In the genomic region with DNA sequence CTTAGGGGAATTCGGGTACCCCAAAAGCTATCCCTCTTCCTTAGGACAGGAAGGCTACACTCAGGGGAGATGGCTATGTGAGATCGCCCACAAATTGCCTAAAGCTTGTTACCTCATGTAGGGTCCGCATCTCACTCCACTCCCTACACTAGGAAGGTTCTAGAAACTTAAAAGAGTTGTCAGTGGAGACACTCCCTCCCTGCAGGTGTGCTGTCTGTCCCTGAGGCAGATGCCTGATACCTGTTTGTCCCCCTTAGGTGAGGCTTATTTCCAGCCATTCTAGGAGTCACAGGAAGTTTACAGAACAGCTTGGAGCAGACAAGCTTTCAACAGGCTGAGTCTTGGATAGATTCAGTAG, we compare ENCODE assay signal across 9 mouse cellular contexts. TPM values are rescaled to one million over a fixed set of nuclear protein-coding genes. Genes with fewer than 3 reads are reported as not detected.
DNase-seq lines count a peak whose midpoint lies in the region; ATAC-seq lines count a peak whose summit lies in the region.
"Had no signal": no experiment of that assay in that cellular context is flagged by ENCODE, and none has a peak within 500 bp of the region (broad histone marks: within the 10 kb centered on the region; RNA-seq: fewer than 3 reads in every experiment).

No protein-coding gene starts in this region.

- no peak for DNase-seq in kidney, adult 18-20 months
- no peak for DNase-seq in hindbrain, embryonic 14.5 days (ENCODE audit: low spot score)
- DNase-seq in midbrain, embryonic 14.5 days, result no peak
- DNase-seq in left cerebral cortex, postnatal 10 days (ENCODE audit: extremely low spot score in 1 of 2, low spot score in 2 of 2), result no peak
- no peak for DNase-seq in urinary bladder, postnatal 10 days (ENCODE audit: low spot score)

- H3K9ac ChIP-seq in kidney, embryonic 14.5 days (ENCODE audit: low read depth, low read length), result peak overlapping the region; percentile 79
- peak overlapping the region; percentile 81 for H3K9ac ChIP-seq in embryonic facial prominence, embryonic 12.5 days
- peak overlapping the region; percentile 60 for H3K9ac ChIP-seq in hindbrain, embryonic 14.5 days
- 0 out of 2 replicates have a peak overlapping the region, but pooled peaks have one; percentile 0 for H3K9ac ChIP-seq in midbrain, embryonic 14.5 days (replicated peaks; ENCODE audit: low read length)

- H3K27ac ChIP-seq in kidney, embryonic 14.5 days (ENCODE audit: low read depth, low read length), result peak overlapping the region; percentile 95
- H3K27ac ChIP-seq in embryonic facial prominence, embryonic 12.5 days, result peak overlapping the region; percentile 96
- H3K27ac ChIP-seq in hindbrain, embryonic 14.5 days, result peak overlapping the region; percentile 68; the same call in 1 of the 2 replicates
- H3K27ac ChIP-seq in midbrain, embryonic 14.5 days (replicated peaks; ENCODE audit: low read depth, low read length), result no peak overlapping the region
- H3K27ac ChIP-seq: macrophage had no signal

- ATAC-seq in kidney, embryonic 14.5 days (ENCODE audit: low FRiP score, low TSS enrichment), result no peak
- ATAC-seq in embryonic facial prominence, embryonic 12.5 days (ENCODE audit: insufficient number of reproducible peaks, insufficient read depth, low FRiP score, low TSS enrichment), result no peak
- ATAC-seq in hindbrain, embryonic 14.5 days (ENCODE audit: low FRiP score), result no peak
- no peak for ATAC-seq in midbrain, embryonic 14.5 days (ENCODE audit: low FRiP score, low TSS enrichment)
- no peak for ATAC-seq in monocyte, adult 5-6 weeks (replicated peaks; ENCODE audit: insufficient number of reproducible peaks, low FRiP score, low TSS enrichment, poor library complexity, severe bottlenecking)

- H3K4me3 ChIP-seq in kidney, embryonic 14.5 days (ENCODE audit: low read length), result peak overlapping the region; percentile 70
- peak overlapping the region; percentile 60 for H3K4me3 ChIP-seq in embryonic facial prominence, embryonic 12.5 days
- H3K4me3 ChIP-seq in hindbrain, embryonic 14.5 days (replicated peaks; ENCODE audit: low read length), result peak overlapping the region; percentile 35
- peak overlapping the region; percentile 29 for H3K4me3 ChIP-seq in midbrain, embryonic 14.5 days (replicated peaks; ENCODE audit: low read depth, low read length)

- H3K4me1 ChIP-seq in kidney, embryonic 14.5 days (ENCODE audit: control insufficient read depth, insufficient read depth, low read length), result peaks cover 51% of the 10 kb centered on the region
- H3K4me1 ChIP-seq in embryonic facial prominence, embryonic 12.5 days, result peaks cover 36% of the 10 kb centered on the region
- peaks cover 3% of the 10 kb centered on the region for H3K4me1 ChIP-seq in hindbrain, embryonic 14.5 days (replicated peaks; ENCODE audit: control insufficient read depth, insufficient read depth, low read length)
- H3K4me1 ChIP-seq in midbrain, embryonic 14.5 days (ENCODE audit: control insufficient read depth, insufficient read depth, low read length), result peaks cover 24% of the 10 kb centered on the region

- H3K27me3 ChIP-seq in kidney, embryonic 14.5 days (ENCODE audit: control insufficient read depth, insufficient read depth, low read length), result no peaks in the 10 kb centered on the region
- H3K27me3 ChIP-seq in embryonic facial prominence, embryonic 12.5 days, result no peaks in the 10 kb centered on the region
- H3K27me3 ChIP-seq in hindbrain, embryonic 14.5 days (ENCODE audit: control insufficient read depth, insufficient read depth, low read length), result no peaks in the 10 kb centered on the region
- H3K27me3 ChIP-seq in midbrain, embryonic 14.5 days (ENCODE audit: control insufficient read depth, insufficient read depth, low read length), result 0 out of 2 replicates have a peak, but pooled peaks cover 4% of the 10 kb centered on the region

- 7% methylated on average over 3 of the region's 3 CpGs for WGBS in kidney, embryonic 14.5 days
- WGBS in embryonic facial prominence, embryonic 12.5 days, result 8% methylated on average over 3 of the region's 3 CpGs
- WGBS in hindbrain, embryonic 14.5 days, result 17% methylated on average over 3 of the region's 3 CpGs
- 10% methylated on average over 3 of the region's 3 CpGs for WGBS in midbrain, embryonic 14.5 days

- intact Hi-C loops in left cerebral cortex, postnatal 10 days (cut with DNase I), result no loop called here

- peak overlapping the region; percentile 59 for H3K4me2 ChIP-seq in kidney, embryonic 14.5 days (replicated peaks; ENCODE audit: low read depth, low read length)
- H3K4me2 ChIP-seq in embryonic facial prominence, embryonic 12.5 days (replicated peaks), result peak overlapping the region; percentile 87
- H3K4me2 ChIP-seq in hindbrain, embryonic 14.5 days (replicated peaks), result peak overlapping the region; percentile 42
- peak overlapping the region; percentile 52 for H3K4me2 ChIP-seq in midbrain, embryonic 14.5 days (ENCODE audit: low read length)

- no peaks in the 10 kb centered on the region for H3K9me3 ChIP-seq in kidney, embryonic 14.5 days (ENCODE audit: control insufficient read depth, low read length)
- no peaks in the 10 kb centered on the region for H3K9me3 ChIP-seq in embryonic facial prominence, embryonic 12.5 days
- H3K9me3 ChIP-seq in hindbrain, embryonic 14.5 days (ENCODE audit: control insufficient read depth, low read length), result no peaks in the 10 kb centered on the region
- no peaks in the 10 kb centered on the region for H3K9me3 ChIP-seq in midbrain, embryonic 14.5 days (ENCODE audit: control insufficient read depth, low read length)

- H3K36me3 ChIP-seq in kidney, embryonic 14.5 days (ENCODE audit: control insufficient read depth, insufficient read depth, low read length), result no peaks in the 10 kb centered on the region; the same call in 1 of the 2 replicates
- peaks cover 5% of the 10 kb centered on the region; the same call in 1 of the 2 replicates for H3K36me3 ChIP-seq in embryonic facial prominence, embryonic 12.5 days
- no peaks in the 10 kb centered on the region for H3K36me3 ChIP-seq in hindbrain, embryonic 14.5 days (replicated peaks; ENCODE audit: control insufficient read depth, insufficient read depth)
- no peaks in the 10 kb centered on the region for H3K36me3 ChIP-seq in midbrain, embryonic 14.5 days (ENCODE audit: control insufficient read depth, insufficient read depth, low read length)

RNA-seq across cellular contexts. Expression of gene Sparc, which starts 4.3 kb away (rescaled TPM):
- polyA plus RNA-seq in kidney, embryonic 14.5 days (2014; fragmentation: Nextera tagmentation; extraction: Ambion mirVana), result 817 and 919 TPM in 2 replicates
- polyA plus RNA-seq in embryonic facial prominence, embryonic 12.5 days (2016; fragmentation: Nextera tagmentation; extraction: Ambion mirVana), result 772 and 814 TPM in 2 replicates
- polyA plus RNA-seq in hindbrain, embryonic 14.5 days (2014; fragmentation: Nextera tagmentation; extraction: Ambion mirVana), result 532 and 583 TPM in 2 replicates
- polyA plus RNA-seq in midbrain, embryonic 14.5 days (2014; fragmentation: Nextera tagmentation; extraction: Ambion mirVana), result 240 and 427 TPM in 2 replicates
- 100 to 1,000 TPM; 309 to 333 TPM for total RNA-seq in left cerebral cortex, postnatal 10 days (2021)
- not detected in 3 replicates for total RNA-seq in monocyte, adult 5-6 weeks (2017)

RNA-seq across cellular contexts. Expression of gene Atox1, which starts 42.4 kb away (rescaled TPM):
- 389 and 470 TPM in 2 replicates for polyA plus RNA-seq in kidney, embryonic 14.5 days (2014; fragmentation: Nextera tagmentation; extraction: Ambion mirVana)
- 297 and 344 TPM in 2 replicates for polyA plus RNA-seq in embryonic facial prominence, embryonic 12.5 days (2016; fragmentation: Nextera tagmentation; extraction: Ambion mirVana)
- 259 and 340 TPM in 2 replicates for polyA plus RNA-seq in hindbrain, embryonic 14.5 days (2014; fragmentation: Nextera tagmentation; extraction: Ambion mirVana)
- 244 and 294 TPM in 2 replicates for polyA plus RNA-seq in midbrain, embryonic 14.5 days (2014; fragmentation: Nextera tagmentation; extraction: Ambion mirVana)
- total RNA-seq in left cerebral cortex, postnatal 10 days (2021), result 100 to 1,000 TPM; 145 TPM
- 91.4 to 104 TPM (median 99.3 TPM) in 3 replicates for total RNA-seq in monocyte, adult 5-6 weeks (2017)

RNA-seq across cellular contexts. Expression of gene G3bp1, which starts 50.8 kb away (rescaled TPM):
- 151 and 230 TPM in 2 replicates for polyA plus RNA-seq in kidney, embryonic 14.5 days (2014; fragmentation: Nextera tagmentation; extraction: Ambion mirVana)
- 237 TPM in 2 replicates for polyA plus RNA-seq in embryonic facial prominence, embryonic 12.5 days (2016; fragmentation: Nextera tagmentation; extraction: Ambion mirVana)
- polyA plus RNA-seq in hindbrain, embryonic 14.5 days (2014; fragmentation: Nextera tagmentation; extraction: Ambion mirVana), result 99.5 and 102 TPM in 2 replicates
- polyA plus RNA-seq in midbrain, embryonic 14.5 days (2014; fragmentation: Nextera tagmentation; extraction: Ambion mirVana), result 83.6 and 125 TPM in 2 replicates
- 10 to 100 TPM; 41.5 to 41.6 TPM for total RNA-seq in left cerebral cortex, postnatal 10 days (2021)
- total RNA-seq in monocyte, adult 5-6 weeks (2017), result 54.8 to 59.5 TPM (median 56.4 TPM) in 3 replicates

Comparison
In these comparisons a context has a peak if more than half of its experiments do, and no peak if none do; other contexts are left out.
1. H3K9ac ChIP-seq: peak in every context shown above with its lines; median percentile 81 in embryonic facial prominence, embryonic 12.5 days; 79 in kidney, embryonic 14.5 days; 60 in hindbrain, embryonic 14.5 days; 0 in midbrain, embryonic 14.5 days.